Mouse (Mus musculus) mesoderm, embryonic 11.5 days (tissue): ENCODE results near the gene Thbs3.
A peak's percentile ranks its signal among the peaks of the same experiment; 100 is the strongest.

Source experiments
- DNase-seq: peaks from one replicate; pipeline ENCODE4 v3.0.0-alpha.2; 2012; ENCODE audit warnings: low read depth, low spot score

The Thbs3 gene

GRCm38 (mm10) chr3:89214681-89215411 lies at the start of gene Thbs3:
Gene Thbs3, plus strand, starts transcription at chr3:89215180.
- peak; percentile 60 for DNase-seq

GRCm38 (mm10) chr3:89165268-89165870 lies 49.6 kb upstream of the Thbs3 start:
- DNase-seq = no peak

DNA sequence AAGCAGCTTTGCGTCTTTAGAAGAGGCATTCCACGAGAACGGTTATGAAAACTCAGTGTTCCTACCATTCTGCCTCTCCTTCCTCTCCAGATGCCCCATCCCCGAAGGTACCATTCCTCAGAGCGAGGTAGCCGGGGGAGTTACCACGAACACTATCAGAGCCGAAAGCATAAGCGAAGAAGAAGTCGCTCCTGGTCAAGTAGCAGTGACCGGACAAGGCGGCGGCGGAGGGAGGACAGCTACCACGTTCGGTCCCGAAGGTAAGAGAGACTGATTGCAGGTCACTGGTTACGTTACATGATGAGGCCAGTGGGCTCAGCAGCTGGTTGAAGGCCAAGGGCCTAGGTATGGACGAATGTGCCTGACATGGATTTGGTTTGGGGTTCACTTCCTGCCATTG lies 48.0 kb upstream of the Thbs3 start:
- no peak for DNase-seq

DNA sequence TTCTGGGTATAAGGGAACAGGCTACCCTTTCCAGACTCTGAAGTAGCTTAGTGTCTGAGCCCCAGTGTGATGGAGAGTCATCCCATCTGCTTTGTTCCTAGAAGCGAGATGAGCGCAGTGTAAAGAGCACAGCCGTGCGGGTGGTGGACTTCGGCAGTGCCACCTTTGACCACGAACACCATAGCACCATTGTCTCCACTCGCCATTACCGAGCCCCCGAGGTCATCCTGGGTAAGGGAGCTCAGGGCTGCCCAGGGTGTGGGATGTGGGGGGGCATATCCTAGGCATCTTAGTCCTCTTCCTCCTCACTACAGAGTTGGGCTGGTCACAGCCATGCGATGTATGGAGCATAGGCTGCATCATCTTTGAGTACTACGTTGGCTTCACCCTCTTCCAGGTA lies 40.1 kb upstream of the Thbs3 start:
- DNase-seq = no peak

DNA sequence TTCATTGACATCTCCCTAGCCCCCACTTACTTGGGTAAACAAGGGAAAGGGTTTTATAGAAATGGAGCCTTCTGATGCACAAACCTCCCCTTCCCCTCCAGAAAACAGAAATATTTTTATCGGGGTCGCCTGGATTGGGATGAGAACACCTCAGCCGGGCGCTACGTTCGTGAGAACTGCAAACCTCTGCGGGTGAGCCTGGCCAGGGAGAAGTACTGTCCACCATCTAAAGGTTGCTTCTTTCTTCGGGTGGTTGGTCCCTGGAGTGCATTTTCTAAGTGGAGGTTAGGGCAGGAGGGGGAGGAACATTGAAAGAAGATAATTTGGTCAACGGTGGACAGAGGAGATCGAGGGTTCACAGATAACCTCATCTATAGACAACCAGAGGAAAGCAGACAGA lies 39.4 kb upstream of the Thbs3 start:
- no peak for DNase-seq

DNA sequence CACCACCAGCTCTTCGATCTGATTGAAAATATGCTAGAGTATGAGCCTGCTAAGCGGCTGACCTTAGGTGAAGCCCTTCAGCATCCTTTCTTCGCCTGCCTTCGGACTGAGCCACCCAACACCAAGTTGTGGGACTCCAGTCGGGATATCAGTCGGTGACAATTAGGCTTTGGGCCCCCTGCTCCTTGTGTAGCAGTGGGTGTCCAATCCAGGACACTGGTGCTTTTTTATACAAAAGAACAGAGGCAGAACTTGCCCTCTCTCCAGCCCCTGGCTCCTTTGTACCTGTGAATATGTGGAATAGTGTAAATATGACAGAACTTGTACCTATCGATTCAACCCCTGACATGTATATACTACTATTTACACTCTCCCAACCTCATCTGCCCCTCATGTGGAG lies 38.6 kb upstream of the Thbs3 start:
- DNase-seq = no peak

GRCm38 (mm10) chr3:89177242-89178106 lies 37.5 kb upstream of the Thbs3 start, which contains the start of gene Scamp3:
Gene Scamp3, plus strand, starts transcription at chr3:89177473.
- DNase-seq = peak; percentile 97

GRCm38 (mm10) chr3:89178107-89178385 lies 36.9 kb upstream of the Thbs3 start:
- no peak for DNase-seq

DNA sequence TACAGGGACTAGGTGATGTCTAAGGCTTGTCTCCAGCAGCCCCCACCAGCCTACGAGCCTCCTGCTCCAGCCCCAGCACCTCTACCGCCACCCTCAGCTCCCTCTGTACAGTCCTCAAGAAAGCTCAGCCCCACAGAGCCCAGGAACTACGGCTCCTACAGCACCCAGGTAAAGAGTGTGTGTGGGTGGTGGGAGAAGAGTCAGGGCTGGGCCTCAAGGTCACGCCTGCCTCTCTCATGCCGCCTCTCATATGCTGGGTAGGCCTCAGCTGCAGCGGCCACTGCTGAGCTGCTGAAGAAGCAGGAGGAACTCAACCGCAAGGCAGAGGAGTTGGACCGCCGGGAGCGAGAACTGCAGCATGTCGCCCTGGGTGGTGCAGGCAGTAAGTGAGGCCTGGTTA lies 35.9 kb upstream of the Thbs3 start:
- no peak for DNase-seq

GRCm38 (mm10) chr3:89181749-89182500 lies 33.1 kb upstream of the Thbs3 start:
- no peak for DNase-seq

DNA sequence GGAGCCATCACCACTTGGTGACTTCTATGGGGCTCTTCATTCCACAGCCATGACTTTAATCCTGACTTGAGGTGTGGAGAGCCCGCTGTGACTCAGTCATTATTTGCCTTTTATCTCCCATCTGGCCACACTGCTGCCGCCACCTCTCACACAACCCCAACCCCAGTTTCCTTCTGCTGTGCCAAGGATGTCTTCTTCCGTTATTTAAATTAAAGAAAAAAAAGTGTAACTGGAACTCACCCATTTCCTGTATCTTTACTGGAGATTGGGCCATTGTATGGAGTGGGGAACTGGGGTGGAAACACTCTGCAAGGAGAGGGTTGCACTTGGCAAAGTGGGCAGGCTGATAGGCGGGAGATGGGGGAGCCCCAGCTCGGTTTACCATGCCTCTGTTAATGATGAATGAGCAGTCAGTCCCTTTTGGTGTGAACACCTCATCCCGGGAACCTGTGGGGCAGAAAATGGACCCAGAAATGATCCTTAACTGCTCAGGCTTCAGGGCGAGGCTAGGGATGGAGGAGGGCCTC lies 32.4 kb upstream of the Thbs3 start:
- no peak for DNase-seq

DNA sequence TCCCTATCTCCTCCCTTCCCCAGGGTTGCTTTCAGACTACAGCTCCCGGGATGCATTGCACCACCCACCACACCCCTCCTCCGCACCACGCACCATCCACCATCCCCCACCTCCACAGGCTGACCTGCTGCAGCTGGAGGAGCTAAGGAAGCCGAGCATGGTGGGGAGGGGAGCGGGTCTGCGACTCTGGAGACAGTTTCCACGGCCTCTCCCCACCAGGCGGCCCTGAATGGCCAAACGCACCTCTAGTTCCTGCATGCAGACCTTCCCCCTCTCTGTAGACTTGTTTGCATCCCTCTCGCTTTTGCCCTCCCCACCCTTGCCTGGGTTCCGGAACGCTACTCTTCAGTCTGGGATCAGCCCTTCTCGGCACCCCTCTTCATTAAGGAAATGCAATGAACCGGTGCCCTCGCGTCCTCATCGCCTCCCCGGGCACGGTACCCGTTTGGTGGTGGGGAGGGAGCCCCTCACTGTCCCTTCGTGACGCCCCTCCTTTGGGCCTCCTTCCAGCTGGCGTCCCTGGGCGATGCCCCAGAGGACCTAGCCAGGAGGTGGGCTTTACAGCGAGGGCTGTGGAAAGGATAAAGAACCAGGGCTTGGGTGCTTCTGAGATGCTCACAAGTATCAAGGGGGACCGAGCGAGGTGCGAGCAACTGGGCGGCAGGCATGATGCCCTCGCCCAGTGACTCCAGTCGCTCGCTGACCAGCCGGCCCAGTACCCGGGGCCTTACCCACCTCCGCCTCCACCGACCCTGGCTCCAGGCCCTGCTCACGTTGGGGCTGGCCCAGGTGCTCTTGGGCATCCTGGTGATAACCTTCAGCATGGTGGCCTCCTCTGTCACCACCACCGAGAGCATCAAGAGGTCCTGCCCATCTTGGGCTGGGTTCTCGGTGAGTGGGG lies 31.7 kb upstream of the Thbs3 start, which contains the start of gene Fam189b:
TSS of gene Fam189b (plus strand) at position 86 of the 901 bp plus-strand sequence.
- DNase-seq = peak; percentile 90

- no peak for DNase-seq
These were observed 31.0 kb upstream of the Thbs3 start for GRCm38 (mm10) chr3:89183959-89184315.

- no peak for DNase-seq
These were observed 27.8 kb upstream of the Thbs3 start for GRCm38 (mm10) chr3:89187197-89187596.

DNA sequence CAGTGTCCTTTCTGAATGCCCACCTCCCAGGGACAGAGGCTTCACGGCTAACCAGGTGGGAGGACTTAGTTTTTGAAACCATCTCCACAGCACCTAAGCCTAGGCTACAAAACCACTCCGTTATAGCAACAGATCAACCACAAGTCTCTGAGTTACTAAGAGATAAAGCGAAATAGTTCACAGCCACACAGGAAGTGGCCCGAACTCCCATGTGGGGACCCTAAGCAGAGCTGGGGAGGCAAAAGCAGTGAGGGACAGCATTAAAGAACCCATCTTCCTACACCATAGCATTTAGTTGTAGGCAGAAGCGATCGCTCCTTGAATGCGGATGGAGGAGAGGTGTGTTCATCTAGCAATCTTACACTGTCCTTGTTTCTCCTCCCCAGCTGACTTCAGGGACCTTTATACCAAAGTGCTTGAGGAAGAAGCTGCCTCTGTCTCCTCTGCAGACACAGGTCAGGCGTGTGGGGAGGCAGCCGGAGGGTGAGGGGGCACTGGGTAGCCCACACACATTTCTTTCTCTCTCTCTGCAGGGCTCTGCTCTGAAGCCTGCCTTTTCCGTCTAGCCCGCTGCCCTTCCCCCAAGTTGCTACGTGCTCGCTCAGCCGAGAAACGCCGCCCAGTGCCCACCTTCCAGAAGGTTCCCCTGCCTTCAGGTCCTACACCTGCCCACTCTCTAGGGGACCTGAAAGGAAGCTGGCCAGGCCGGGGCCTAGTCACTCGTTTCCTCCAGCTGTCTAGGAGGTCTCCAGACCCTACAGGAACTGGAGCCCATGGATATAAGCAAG lies 27.1 kb upstream of the Thbs3 start:
- no peak for DNase-seq

DNA sequence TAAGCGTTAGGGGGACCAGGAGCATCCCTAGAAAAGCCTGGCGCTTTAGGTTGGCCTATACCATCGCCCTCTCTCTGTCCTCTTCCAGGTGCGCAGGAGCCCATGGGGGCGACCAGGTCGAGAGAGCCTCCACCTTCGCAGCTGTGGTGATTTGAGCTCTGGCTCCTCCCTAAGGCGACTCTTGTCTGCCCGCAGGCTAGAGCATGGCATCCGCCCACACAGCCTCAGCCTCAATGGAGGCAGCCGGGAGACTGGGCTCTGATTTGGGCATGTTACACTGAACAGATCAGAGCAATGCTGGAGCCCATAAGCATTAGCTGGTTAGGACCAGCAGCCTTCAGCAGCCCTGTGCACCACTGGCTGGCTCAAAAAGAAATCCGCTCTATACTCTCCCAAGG lies 26.5 kb upstream of the Thbs3 start:
- DNase-seq = no peak

- no peak for DNase-seq
These were observed 24.5 kb upstream of the Thbs3 start for GRCm38 (mm10) chr3:89190436-89190835.

- no peak for DNase-seq
These were observed 21.6 kb upstream of the Thbs3 start for GRCm38 (mm10) chr3:89193351-89193750.

GRCm38 (mm10) chr3:89193853-89194252 lies 21.1 kb upstream of the Thbs3 start:
- DNase-seq = no peak
